Mouse (Mus musculus) testis, adult 10 weeks (tissue): ENCODE measurements around the gene Tmem220. TPM values are rescaled to one million over a fixed set of nuclear protein-coding genes. Genes with fewer than 3 reads are reported as not detected.

Experiments
- polyA plus RNA-seq: library from polyadenylated mRNA; stranded (reverse); fragments of 350-450 nt; fragmentation: Illumina TruSeq; extraction: RNeasy Lipid Tissue Mini Kit (QIAGEN cat#74804); gene quantifications from one replicate; pipeline ENCODE4 v1.2.3, GENCODE M21; 2014; ENCODE audit warnings: low read depth, low replicate concordance

The Tmem220 gene
- polyA plus RNA-seq: 0.76 TPM

GRCm38 (mm10) chr11:67024867-67025477 is at the start of gene Tmem220:
Tmem220 (plus strand) TSS chr11:67025154.

GRCm38 (mm10) chr11:67052321-67052952 is 27.5 kb downstream of the Tmem220 start, which contains the start of the genes Adprm and Sco1:
Adprm (minus strand) TSS chr11:67052594.
Sco1 (plus strand) TSS chr11:67052670.

GRCm38 (mm10) chr11:67078000-67078399 is 53.0 kb downstream of the Tmem220 start, which contains the start of gene Myh3:
Myh3 (plus strand) TSS chr11:67078300.

Other genes with a start within 250 kb of the Tmem220 start
- not detected for gene Pirt, start 113.2 kb upstream of the Tmem220 start, polyA plus RNA-seq
- gene Tmem238l, start 68.5 kb upstream of the Tmem220 start, polyA plus RNA-seq: not detected
- 15.9 TPM for gene Adprm, start 27.4 kb downstream of the Tmem220 start, polyA plus RNA-seq
- gene Sco1, start 27.5 kb downstream of the Tmem220 start, polyA plus RNA-seq: 8.9 TPM
- gene Myh3, start 53.1 kb downstream of the Tmem220 start, polyA plus RNA-seq: 0.04 TPM
- gene Myh2, start 145.9 kb downstream of the Tmem220 start, polyA plus RNA-seq: not detected
- gene Myh1, start 174.9 kb downstream of the Tmem220 start, polyA plus RNA-seq: 0.42 TPM
- gene Myh4, start 212.9 kb downstream of the Tmem220 start, polyA plus RNA-seq: not detected